26 mouse cellular contexts compared by ENCODE assay signal in genomic region chr1:26853802-26854201, GRCm38 (mm10).
DNase-seq lines count a peak whose midpoint lies in the region; ATAC-seq lines count a peak whose summit lies in the region.
"Had no signal": no experiment of that assay in that cellular context is flagged by ENCODE, and none has a peak within 500 bp of the region (broad histone marks: within the 10 kb centered on the region; RNA-seq: fewer than 3 reads in every experiment).

No protein-coding gene starts in this region.

- H3K9me3 ChIP-seq in forebrain, embryonic 15.5 days: no peaks in the 10 kb centered on the region
- no peaks in the 10 kb centered on the region for H3K9me3 ChIP-seq in forebrain, embryonic 12.5 days
- H3K9me3 ChIP-seq: embryonic facial prominence, embryonic 12.5 days; G1E; hindbrain, embryonic 12.5 days; intestine, embryonic 15.5 days had no signal

- H3K27me3 ChIP-seq in forebrain, embryonic 15.5 days: no peaks in the 10 kb centered on the region
- no peaks in the 10 kb centered on the region for H3K27me3 ChIP-seq in forebrain, embryonic 12.5 days
- H3K27me3 ChIP-seq: CH12.LX; embryonic facial prominence, embryonic 12.5 days; hindbrain, embryonic 12.5 days; intestine, embryonic 15.5 days; Patski had no signal

- no peak overlapping the region for H3K4me3 ChIP-seq in forebrain, embryonic 15.5 days
- H3K4me3 ChIP-seq in forebrain, embryonic 12.5 days (replicated peaks): no peak overlapping the region
- H3K4me3 ChIP-seq: embryonic facial prominence, embryonic 12.5 days; erythroblast, embryonic 14.5 days; gastrocnemius, adult 2 months; hindbrain, embryonic 12.5 days; intestine, embryonic 15.5 days had no signal

- H3K9ac ChIP-seq in forebrain, embryonic 15.5 days (replicated peaks): no peak overlapping the region
- H3K9ac ChIP-seq in forebrain, embryonic 12.5 days: no peak overlapping the region
- H3K9ac ChIP-seq: embryonic facial prominence, embryonic 12.5 days; hindbrain, embryonic 12.5 days; intestine, embryonic 15.5 days had no signal

- DNase-seq in frontal cortex, postnatal 14 days (ENCODE audit: low spot score in 2 of 2): no peak
- peak; percentile 5 for DNase-seq in right cerebral cortex, adult 18-20 months
- no peak for DNase-seq in right cerebral cortex, adult 2 months (ENCODE audit: low spot score in 2 of 2)
- no peak for DNase-seq in kidney, adult 18-20 months
- DNase-seq: adrenal gland, postnatal 10 days; adrenal gland, postnatal 36 days; B cell, adult 2 months; cerebellum, adult 18-20 months; cerebellum, adult 9-10 months; cerebellum, postnatal 14 days; gastrocnemius, adult 2 months; gastrocnemius, postnatal 14 days; heart, adult 11 months; kidney, adult 11 months had no signal

- 73% methylated on average over 2 of the region's 2 CpGs for WGBS in forebrain, embryonic 15.5 days
- 79% methylated on average over 2 of the region's 2 CpGs for WGBS in forebrain, embryonic 12.5 days

- no peaks in the 10 kb centered on the region for H3K4me1 ChIP-seq in forebrain, embryonic 15.5 days
- H3K4me1 ChIP-seq in forebrain, embryonic 12.5 days: no peaks in the 10 kb centered on the region
- H3K4me1 ChIP-seq: embryonic facial prominence, embryonic 12.5 days; hindbrain, embryonic 12.5 days; intestine, embryonic 15.5 days had no signal

- no peaks in the 10 kb centered on the region for H3K36me3 ChIP-seq in forebrain, embryonic 15.5 days
- H3K36me3 ChIP-seq in forebrain, embryonic 12.5 days (replicated peaks): no peaks in the 10 kb centered on the region
- H3K36me3 ChIP-seq: embryonic facial prominence, embryonic 12.5 days; G1E; hindbrain, embryonic 12.5 days; intestine, embryonic 15.5 days had no signal

- H3K4me2 ChIP-seq in forebrain, embryonic 15.5 days (replicated peaks): no peak overlapping the region
- no peak overlapping the region for H3K4me2 ChIP-seq in forebrain, embryonic 12.5 days
- H3K4me2 ChIP-seq: embryonic facial prominence, embryonic 12.5 days; heart, embryonic 11.5 days; hindbrain, embryonic 12.5 days; intestine, embryonic 15.5 days had no signal

- no peak overlapping the region for H3K27ac ChIP-seq in forebrain, embryonic 15.5 days (replicated peaks)
- no peak overlapping the region for H3K27ac ChIP-seq in forebrain, embryonic 12.5 days
- H3K27ac ChIP-seq: embryonic facial prominence, embryonic 12.5 days; gastrocnemius, adult 2 months; hindbrain, embryonic 12.5 days; intestine, embryonic 15.5 days had no signal

- 0 out of 2 replicates have a peak, but pooled peaks have one; percentile 38 for ATAC-seq in forebrain, embryonic 15.5 days (replicated peaks)
- ATAC-seq in forebrain, embryonic 12.5 days (ENCODE audit: low FRiP score): no peak
- ATAC-seq in frontal cortex, adult (ENCODE audit: low TSS enrichment): peak; percentile 82
- ATAC-seq: hindbrain, embryonic 16.5 days; intestine, embryonic 15.5 days; Patski had no signal
